Mouse (Mus musculus) liver, embryonic 14.5 days (tissue): Measurements from ENCODE around the gene Plod2.

Source experiments
- CTCF ChIP-seq: IDR thresholded peaks from 2 replicates; pipeline ENCODE4 v1.5.1; 2016; ENCODE audit warnings: antibody characterized with exemption, low read depth, control low read depth
- EP300 ChIP-seq: IDR thresholded peaks from 2 replicates; pipeline ENCODE4 v1.6.1; 2016; ENCODE audit warnings: antibody characterized with exemption, low read depth

- TF ChIP-seq CTCF (peak; percentile 62), EP300 (no peak)
Measured at GRCm38 (mm10) chr9:92499710-92500410, 42.2 kb upstream of the Plod2 start.
